14 mouse cellular contexts compared by ENCODE assay signal in the genomic region with DNA sequence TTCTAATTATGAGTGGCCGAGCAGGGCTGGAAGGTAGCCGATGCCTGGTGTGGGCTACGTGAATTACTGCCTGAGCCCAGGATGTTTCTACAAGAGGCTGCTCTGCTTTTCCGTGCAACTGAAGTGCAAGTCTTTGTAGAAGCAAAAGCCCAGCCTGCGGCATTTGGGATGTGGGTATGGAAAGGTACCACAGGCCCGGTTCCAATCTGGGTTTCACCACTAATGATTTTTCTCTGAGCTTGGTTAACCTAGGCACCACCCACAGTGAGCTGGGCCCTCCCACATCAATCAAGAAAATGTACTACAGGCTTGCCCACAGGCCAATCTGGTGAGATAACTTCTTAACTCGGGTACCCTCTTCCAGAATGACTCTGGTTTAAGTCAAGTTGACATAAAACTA.
"Had no signal": no experiment of that assay in that cellular context is flagged by ENCODE, and none has a peak within 500 bp of the region (broad histone marks: within the 10 kb centered on the region; RNA-seq: fewer than 3 reads in every experiment).

No protein-coding gene starts in this region.

- H3K4me1 ChIP-seq: neural tube, embryonic 12.5 days had no signal

- H3K27ac ChIP-seq: limb, embryonic 13.5 days; liver, embryonic 14.5 days; midbrain, embryonic 10.5 days; neural tube, embryonic 12.5 days had no signal

- H3K36me3 ChIP-seq: limb, embryonic 13.5 days; midbrain, embryonic 10.5 days; neural tube, embryonic 12.5 days had no signal

- H3K9me3 ChIP-seq: limb, embryonic 13.5 days; midbrain, embryonic 10.5 days; neural tube, embryonic 12.5 days had no signal

- H3K4me3 ChIP-seq: limb, embryonic 13.5 days; midbrain, embryonic 10.5 days; neural tube, embryonic 12.5 days had no signal

- H3K9ac ChIP-seq: limb, embryonic 13.5 days; liver, embryonic 14.5 days; neural tube, embryonic 12.5 days had no signal

- H3K4me2 ChIP-seq: limb, embryonic 13.5 days; neural tube, embryonic 12.5 days had no signal

- DNase-seq: kidney, adult 2 months; kidney, postnatal 36 days; left cerebral cortex, postnatal 4 days; lung, adult 18-20 months; lung, postnatal 4 days; midbrain, embryonic 14.5 days; retina, postnatal 1 day; right cerebral cortex, postnatal 4 days; spleen, adult 18-20 months; thymus, postnatal 4 days had no signal

- H3K27me3 ChIP-seq: limb, embryonic 13.5 days; neural tube, embryonic 12.5 days had no signal
